Mouse (Mus musculus) thymus, postnatal 0 days (tissue): ENCODE measurements around the gene Parp4. TPM values are rescaled to one million over a fixed set of nuclear protein-coding genes. Genes with fewer than 3 reads are reported as not detected.

Experiments
- polyA plus RNA-seq: library from polyadenylated mRNA; unstranded; fragments of >200 nt; fragmentation: Nextera tagmentation; extraction: Ambion mirVana; gene quantifications from 2 replicates; pipeline ENCODE4 v1.2.1, GENCODE M21; 2015

Gene Parp4
- polyA plus RNA-seq, 1 experiment from 2014 or later: 10.4 TPM

Other genes starting within 250 kb of the Parp4 start
- gene Atp12a, start 210.6 kb upstream of the Parp4 start, polyA plus RNA-seq: 0.10 and 0.26 TPM in 2 replicates
- gene Rnf17, start 173.0 kb upstream of the Parp4 start, polyA plus RNA-seq: 0.42 and 0.92 TPM in 2 replicates
- 12.7 and 12.9 TPM in 2 replicates for gene Cenpj, start 194 bp upstream of the Parp4 start, polyA plus RNA-seq
- gene Mphosph8, start 92.6 kb downstream of the Parp4 start, polyA plus RNA-seq: 29.7 and 33.6 TPM in 2 replicates
- 29.1 and 32.9 TPM in 2 replicates for gene Pspc1, start 202.7 kb downstream of the Parp4 start, polyA plus RNA-seq
- 16.4 and 19.6 TPM in 2 replicates for gene Zmym5, start 236.1 kb downstream of the Parp4 start, polyA plus RNA-seq